Mouse (Mus musculus) spleen, adult 10 weeks (tissue): ENCODE data around the gene Tprkb. TPM values are rescaled to one million over a fixed set of nuclear protein-coding genes. Genes with fewer than 3 reads are reported as not detected.

Source experiments
- polyA plus RNA-seq: library from polyadenylated mRNA; stranded (reverse); fragments of 350-450 nt; fragmentation: Illumina TruSeq; extraction: RNeasy Lipid Tissue Mini Kit (QIAGEN cat#74804); gene quantifications from one replicate; pipeline ENCODE4 v1.2.3, GENCODE M21; 2015; ENCODE audit warnings: low replicate concordance; ENCODE audit not compliant: insufficient read depth

Gene Tprkb
- polyA plus RNA-seq = 43.4 TPM

DNA sequence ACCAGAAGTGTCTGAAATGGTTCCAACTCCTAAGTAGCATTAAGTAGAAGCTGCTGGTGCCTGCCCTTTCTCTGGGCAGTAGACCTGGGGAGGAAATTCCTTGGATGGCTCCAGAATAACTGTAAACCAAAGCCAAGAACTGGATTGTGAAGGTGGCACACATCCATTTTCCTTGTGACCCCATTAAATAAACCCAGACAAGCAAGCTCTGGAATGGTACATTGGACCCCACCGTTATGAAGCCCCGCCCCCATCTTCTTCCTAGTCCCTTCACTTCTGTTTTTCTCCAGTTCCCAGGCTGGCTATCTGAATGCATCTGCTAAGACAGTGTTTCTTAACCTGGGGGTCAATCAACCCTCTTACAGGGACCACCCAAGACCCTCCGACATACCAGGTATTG, at the start of gene Tprkb:
TSS of gene Tprkb (plus strand) at position 279 of the 400 bp plus-strand sequence.

DNA sequence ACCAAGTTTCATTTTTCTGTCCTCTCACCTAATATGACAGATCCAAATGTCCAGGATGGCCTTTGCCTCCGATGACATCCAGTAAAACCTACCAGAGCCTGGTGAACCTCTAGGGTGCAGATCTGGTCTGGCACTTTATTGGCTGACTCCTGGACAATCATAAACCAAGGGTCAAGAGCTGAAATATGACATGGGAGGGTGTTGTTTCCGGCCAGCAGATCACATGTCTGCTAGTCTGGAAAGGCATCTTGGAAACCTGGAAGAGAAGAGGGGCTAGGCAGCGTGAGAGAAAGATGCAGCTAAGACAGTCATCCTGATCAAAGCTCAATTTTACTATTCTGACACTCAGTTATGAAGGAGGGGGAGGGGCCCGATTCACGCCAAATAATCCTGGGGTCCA, 42.7 kb upstream of the Tprkb start, which contains the start of gene Nat8f2:
TSS of gene Nat8f2 (minus strand) at position 153 of the 400 bp plus-strand sequence.

DNA sequence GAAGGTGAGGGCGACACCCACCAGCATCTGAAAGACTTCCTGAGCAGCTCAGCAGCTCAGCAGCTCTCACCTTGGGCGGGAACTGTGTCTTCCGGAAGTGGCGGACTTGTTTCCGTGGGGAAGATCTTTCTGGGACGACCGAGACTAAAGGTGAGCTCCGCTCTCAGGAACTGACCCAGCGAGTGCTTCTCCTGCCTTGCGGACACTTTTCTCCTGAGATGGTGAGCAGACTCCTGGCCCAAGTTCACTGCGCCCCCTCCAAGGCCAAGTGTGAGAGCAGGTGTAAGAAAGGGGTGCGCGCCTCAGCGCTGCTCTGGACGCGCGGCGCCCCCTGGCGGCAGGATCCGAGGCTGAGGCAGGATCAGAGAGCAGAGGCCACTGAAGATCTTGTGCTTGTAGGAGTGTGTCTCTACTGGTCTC, 7.0 kb upstream of the Tprkb start, which contains the start of gene Nat8f4:
TSS of gene Nat8f4 (minus strand) at position 243 of the 420 bp plus-strand sequence.

DNA sequence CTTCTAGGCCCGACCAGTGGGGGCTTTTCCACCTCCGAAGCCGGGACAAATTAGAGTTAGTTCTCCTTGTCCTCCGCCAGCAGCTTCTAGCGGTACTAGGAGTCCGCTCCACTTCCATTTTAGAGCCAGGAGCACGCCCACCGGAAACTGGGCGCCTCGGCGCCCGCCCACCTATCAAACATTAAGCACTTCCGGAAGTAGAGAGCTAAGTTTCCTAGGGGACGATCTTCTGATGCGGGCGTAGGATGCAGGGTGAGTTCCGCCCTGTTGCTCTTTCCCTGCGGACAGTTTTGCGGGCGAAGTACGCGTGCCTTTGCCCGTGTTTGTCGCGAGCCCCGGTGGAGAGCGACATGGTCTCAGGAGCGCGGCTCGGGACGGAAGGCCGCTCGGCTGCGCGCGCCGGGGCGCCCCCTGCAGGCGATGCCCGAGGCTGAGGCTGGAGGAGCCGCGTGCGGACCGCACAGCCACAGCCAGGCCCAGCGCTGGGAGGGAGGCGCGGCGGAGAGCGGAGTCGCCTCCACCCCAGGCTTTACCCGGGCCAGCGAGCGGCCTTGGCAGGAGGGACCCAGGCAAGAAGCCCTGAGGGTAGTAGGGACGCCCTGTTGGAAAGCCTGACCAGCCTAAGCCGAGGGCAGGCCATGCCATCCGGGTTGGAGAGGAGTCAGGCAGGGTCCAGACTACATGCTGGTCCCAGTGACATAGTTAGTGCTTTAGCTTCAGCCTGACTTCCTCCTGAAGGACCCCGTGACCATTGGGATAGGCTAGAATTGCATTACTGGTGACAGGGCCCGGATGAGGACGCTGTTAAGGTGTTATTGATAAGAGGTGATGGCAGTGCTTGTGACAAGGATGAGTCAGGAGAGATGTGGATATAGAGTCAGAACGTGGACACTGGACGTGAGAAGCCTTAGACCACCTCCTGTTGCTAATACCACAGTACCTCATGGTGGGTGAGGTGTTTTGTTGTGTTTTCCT, 4.2 kb downstream of the Tprkb start, which contains the start of gene Nat8f1:
TSS of gene Nat8f1 (minus strand) at position 149 of the 975 bp plus-strand sequence.

DNA sequence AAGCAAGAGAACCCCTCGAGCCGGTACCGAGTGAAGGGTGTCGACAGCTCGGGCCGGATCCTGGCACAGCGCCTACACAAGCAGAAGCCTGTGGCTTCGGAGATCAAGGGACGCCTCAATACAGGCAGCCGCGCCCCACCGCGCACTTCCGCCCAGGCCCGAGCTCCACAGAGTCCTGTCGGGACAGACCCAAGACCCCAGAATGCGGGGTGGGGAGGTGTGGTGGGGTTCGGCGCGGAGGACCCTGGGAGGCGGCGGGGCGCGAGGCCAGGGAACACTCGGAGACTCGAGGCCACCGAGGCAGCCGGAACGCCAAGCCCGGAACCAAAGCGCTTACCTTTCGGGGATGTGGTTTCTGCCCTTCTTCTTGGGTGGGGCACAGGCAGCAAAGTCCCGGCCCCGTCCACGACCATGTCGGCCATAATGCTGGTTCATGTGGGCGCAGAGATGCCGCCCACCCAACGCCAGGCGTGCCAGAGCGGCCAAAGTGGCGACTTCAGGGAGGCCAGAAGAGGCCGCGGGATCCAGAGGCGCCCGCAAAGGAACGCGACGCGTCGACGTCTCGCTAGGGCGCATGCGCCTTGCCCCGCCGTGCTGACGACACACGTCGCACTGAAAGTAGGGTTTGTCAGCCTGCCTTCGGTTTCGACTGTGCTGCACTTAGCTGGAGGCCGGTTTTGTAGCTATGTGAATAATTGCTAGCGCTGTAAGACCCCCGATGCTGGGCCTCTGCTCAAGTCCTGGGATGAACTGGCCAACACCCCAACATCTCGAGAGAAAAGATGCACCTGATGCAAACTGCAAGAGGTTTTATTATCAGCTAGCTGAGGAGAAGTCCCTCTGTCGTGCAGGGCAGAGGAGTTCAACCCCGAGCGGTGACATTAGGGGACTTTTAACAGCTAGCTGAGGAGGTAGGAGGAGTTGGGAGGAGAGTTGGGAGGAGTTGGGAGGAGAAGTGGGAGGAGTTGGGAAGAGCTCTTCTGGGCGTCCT, 49.7 kb downstream of the Tprkb start, which contains the start of gene Dusp11:
TSS of gene Dusp11 (minus strand) at position 567 of the 991 bp plus-strand sequence.

Other genes with a start within 250 kb of the Tprkb start
- gene Nat8f7, start 198.7 kb upstream of the Tprkb start, polyA plus RNA-seq = not detected
- 3.3 TPM for gene Nat8f3, start 146.1 kb upstream of the Tprkb start, polyA plus RNA-seq
- gene Nat8f6, start 90.9 kb upstream of the Tprkb start, polyA plus RNA-seq = not detected
- 0.26 TPM for gene Nat8f5, start 90.9 kb upstream of the Tprkb start, polyA plus RNA-seq
- 0.22 TPM for gene Nat8, start 79.8 kb upstream of the Tprkb start, polyA plus RNA-seq
- gene Nat8f2, start 42.7 kb upstream of the Tprkb start, polyA plus RNA-seq = not detected
- gene Nat8f4, start 7.0 kb upstream of the Tprkb start, polyA plus RNA-seq = 7.3 TPM
- gene Nat8f1, start 3.8 kb downstream of the Tprkb start, polyA plus RNA-seq = 5.9 TPM
- gene Dusp11, start 49.8 kb downstream of the Tprkb start, polyA plus RNA-seq = 239 TPM
- gene Figla, start 104.3 kb downstream of the Tprkb start, polyA plus RNA-seq = not detected
- gene Add2, start 116.8 kb downstream of the Tprkb start, polyA plus RNA-seq = 3.9 TPM